Mouse (Mus musculus): Measurements from ENCODE around the gene Rxrb.

The Rxrb gene

DNA sequence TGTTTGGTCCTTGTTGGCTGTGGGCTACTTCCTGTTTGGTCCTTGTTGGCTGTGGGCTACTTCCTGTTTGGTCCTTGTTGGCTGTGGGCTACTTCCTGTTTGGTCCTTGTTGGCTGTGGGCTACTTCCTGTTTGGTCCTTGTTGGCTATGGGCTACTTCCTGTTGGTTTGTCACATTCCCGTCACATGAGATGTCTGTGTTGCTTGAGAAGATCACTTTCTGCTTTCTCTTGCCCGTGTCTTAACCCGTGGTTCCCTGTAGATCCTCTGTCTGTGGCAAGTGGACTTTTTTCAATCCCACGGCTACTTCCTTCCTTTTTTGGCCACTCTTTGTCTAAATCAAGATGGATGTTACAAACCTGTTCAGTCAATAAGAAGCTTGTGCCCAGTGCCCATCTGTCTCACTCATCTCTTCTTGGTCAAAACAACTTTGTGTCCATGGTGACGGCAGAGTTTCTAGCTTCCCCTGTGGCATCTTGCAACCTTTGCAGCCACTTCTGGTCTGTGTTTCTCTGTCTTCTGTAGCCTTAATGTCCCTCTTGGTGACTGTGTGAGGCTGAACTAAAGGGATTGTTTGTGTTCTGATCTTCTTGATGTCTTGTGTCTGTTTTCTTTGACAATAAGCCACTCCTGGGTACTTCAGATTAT lies 15.9 kb downstream of the Rxrb start:
- DNase-seq (ENCODE audit: low spot score): no peak

DNA sequence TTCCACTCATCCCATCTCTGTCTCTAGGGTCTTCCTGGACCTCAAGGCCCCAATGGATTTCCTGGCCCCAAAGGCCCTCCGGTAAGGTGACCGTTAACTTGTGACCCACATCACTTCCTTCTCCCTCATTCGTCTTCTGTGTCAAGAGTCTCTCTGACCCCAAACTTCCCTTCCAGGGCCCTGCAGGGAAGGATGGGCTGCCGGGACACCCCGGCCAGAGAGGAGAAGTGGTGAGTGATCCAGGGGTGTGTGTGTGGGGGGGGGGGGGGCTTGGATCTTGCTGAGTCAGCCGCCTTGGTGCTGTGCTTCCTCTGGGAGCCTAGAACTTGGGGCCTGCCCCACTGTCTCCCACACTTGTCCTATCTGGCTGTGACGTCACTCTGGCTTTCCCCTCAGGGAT lies 25.6 kb downstream of the Rxrb start:
- no peak for DNase-seq (ENCODE audit: low spot score)

DNA sequence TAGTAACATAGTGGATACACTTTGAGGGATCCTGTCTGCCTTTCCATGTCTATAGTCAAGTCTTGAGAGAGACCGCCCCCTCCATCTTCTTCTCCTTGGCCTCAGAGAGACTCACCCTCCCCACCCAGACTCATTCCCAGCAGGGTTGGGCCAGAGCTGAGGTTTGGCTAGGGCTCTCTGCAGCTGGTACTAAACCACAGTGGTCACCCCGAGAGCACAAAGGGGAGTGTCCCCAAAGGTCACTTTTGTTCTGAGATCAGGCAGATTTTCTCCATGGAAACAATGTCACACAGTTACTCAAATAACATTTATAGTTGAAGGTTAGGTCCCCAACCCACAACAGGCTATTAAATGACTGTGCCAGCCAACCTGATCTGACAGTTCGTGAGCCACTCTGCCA lies 37.3 kb downstream of the Rxrb start:
- DNase-seq (ENCODE audit: low spot score): no peak

DNA sequence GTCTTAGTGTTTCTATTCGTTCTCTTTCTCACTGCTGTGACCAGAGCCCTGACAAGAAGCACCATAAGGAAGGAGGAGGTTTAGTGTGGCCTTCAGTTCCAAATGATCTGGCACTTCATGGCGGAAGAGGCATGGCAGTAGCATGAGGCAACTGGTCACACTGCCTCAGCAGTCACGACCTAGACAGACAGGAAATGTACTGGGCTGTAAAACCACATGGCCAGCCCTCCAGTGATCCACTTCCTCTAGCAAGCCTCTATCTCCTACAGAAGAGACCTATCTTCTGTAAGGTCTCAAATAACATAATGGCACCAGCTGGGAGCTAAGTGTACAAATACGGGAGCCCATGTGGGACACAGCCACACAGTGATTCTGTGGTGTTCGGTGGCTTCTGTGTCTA lies 40.5 kb downstream of the Rxrb start:
- no peak for DNase-seq (ENCODE audit: low spot score)

DNA sequence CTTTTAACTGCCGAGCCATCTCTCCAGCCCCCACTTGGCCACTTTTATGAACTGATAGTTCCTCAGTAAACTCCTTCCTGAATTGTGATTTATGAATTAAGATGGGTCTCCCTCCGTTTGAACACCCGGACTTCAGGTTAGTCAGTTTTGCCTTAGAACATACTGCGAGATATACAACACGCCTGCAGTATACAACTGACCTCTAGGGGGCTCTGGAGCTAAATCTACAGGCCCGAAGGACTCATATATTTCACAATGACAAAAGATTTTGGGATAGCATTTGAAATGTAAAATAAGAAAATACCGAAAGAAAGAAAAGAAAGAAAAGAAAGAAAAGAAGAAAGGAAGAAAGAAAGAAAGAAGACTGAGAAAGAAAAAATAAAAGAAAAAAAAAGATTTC lies 43.7 kb downstream of the Rxrb start:
- peak; percentile 56 for DNase-seq (ENCODE audit: low spot score)

DNA sequence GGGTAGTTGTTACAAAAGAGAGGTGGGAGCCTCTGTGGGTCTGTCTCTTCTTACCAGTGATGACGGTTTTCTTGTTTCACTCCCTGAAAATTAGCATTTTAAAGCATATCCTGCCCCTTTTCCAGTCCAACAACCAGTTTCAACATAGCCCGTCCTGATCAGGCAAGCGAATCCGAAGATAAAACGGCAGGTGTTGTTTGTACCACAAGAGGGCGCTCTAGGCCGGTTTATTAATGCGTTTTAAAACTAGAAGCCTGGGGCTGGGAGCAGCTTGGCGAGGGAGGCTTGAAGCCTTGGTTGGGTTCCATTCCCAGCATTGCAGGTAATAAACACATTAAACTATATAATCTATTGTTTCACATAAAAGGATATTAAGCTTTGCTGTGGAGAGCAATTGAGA lies 45.9 kb downstream of the Rxrb start:
- DNase-seq (ENCODE audit: low spot score): peak; percentile 63

DNA sequence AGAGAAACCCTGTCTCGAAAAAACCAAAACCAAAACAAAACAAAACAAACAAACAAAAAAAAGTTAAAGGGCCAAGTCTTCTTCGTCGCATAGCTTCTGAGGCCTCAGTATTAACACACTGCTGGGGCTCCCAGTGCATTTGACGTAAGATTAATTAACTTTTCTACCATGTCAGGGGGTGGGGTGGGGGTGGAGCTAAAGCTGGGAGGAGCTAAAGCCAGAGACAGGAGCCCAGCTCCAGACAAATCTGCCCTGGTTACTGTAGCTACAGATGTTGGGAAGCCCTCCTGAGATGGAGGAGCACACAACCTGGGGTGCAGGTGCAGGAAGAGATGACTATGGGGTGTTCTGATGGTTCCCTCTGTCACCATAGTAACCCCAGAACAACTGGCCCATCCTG lies 46.5 kb downstream of the Rxrb start:
- no peak for DNase-seq (ENCODE audit: low spot score)

DNA sequence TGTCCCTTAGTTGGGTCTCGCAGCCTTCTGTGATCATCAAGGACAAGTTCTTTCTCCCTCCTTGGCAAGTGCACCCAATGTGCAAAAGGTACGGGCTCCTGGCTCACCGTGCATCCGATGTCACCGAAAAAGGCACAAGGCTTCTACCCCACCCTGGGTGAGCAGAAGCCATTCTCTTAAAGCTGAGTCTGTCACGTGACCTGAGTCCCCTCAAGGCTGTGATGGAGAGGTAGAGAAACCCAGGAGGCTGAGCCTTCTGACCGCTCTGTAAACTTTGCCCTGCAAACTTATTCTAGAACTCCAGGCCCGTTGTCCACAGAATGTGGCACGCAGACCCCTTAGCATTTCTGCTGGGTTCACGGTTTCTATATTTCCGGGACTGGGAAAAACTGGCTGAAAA lies 47.4 kb downstream of the Rxrb start:
- no peak for DNase-seq (ENCODE audit: low spot score)

DNA sequence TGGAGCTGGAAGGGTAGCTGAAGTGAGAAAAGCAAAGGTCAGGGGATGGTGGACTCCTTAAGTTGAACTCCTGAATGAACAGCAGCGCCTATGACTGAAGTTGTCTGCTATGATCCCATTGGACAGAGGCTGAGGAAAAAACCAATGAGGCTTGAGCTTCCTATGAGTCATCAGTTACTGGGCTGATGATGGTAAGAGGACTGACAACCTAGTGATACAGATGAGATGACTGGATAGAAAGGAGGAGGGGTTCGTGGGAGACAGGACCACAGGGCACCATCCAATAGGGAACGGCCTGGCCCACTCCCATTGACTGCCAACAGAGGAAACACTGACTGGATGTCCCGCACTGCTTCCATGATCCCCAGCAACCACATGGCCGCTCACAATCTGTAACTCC lies 48.0 kb downstream of the Rxrb start:
- DNase-seq (ENCODE audit: low spot score): no peak

DNA sequence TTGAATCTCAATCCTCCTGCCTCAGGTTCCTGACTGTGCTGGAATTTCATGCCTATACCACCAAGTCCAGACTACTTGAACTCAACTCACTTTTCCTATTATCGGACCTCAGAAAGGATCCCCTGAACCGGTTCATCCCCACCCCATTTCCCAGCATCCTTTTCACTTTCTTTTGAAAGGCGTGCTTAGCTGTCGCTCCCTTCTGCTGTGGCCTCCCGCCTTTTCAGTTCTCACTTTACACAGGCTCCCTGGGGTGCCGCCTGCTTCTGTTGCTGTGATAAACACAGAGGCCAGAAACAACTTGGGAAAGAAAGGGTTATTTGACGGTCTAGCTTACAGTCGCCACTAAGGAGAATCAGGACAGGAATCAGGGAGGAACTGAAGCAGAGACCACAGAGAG lies 51.5 kb downstream of the Rxrb start:
- no peak for DNase-seq (ENCODE audit: low spot score)

DNA sequence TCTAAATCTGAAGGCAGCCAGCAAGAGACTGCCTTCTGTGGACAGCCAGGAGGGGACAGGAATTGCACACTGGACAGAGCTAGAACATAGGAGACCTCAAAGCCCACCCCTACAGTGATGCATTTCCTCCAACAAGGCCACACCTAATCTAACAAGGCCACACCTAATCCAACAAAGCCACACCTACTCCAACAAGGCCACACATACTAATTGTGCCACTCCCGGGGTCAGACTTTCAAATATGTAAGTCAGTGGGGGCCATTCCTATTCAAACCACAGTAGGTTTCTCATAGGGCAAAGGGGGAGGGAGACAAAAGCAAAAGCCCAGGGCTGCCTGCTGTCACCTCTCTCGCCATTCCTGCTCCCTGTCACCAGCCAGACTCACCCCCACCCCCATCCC lies 55.8 kb downstream of the Rxrb start:
- no peak for DNase-seq (ENCODE audit: low spot score)
